ENCODE assay signal across 8 mouse cellular contexts in the genomic region with DNA sequence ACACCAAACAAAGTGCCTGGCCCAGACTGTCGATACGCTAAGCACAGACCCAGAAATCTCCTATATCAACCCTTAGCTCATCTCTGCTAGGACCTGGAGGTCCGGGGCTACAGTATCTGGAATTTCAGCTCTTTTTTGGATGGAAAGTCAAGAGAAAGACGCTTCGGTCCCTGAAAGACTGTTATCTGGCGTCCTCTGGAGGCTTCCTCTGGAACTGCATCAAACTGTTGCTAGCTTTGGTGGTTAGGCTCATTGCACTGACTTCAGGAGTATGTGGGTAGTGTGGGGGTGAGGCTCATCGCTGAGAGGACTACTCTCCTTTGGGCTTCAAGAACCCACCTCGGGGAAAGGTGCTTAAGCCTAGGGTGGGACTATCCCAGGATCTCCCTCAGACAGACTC. TPM values are rescaled to one million over a fixed set of nuclear protein-coding genes. Genes with fewer than 3 reads are reported as not detected.
DNase-seq lines count a peak whose midpoint lies in the region; ATAC-seq and TF ChIP-seq lines count a peak whose summit lies in the region.

No protein-coding gene starts in this region.

- H3K9me3 ChIP-seq in kidney, embryonic 15.5 days (replicated peaks) = no peaks in the 10 kb centered on the region
- H3K9me3 ChIP-seq in kidney, embryonic 16.5 days (ENCODE audit: low read length) = no peaks in the 10 kb centered on the region
- H3K9me3 ChIP-seq in liver, embryonic 13.5 days (replicated peaks) = no peaks in the 10 kb centered on the region

- H3K4me2 ChIP-seq in kidney, embryonic 15.5 days = no peak overlapping the region
- H3K4me2 ChIP-seq in kidney, embryonic 16.5 days (replicated peaks; ENCODE audit: low read depth, low read length) = no peak overlapping the region
- no peak overlapping the region for H3K4me2 ChIP-seq in liver, embryonic 13.5 days

- WGBS in kidney, embryonic 15.5 days = 17% methylated on average over 8 of the region's 8 CpGs
- 16% methylated on average over 8 of the region's 8 CpGs for WGBS in kidney, embryonic 16.5 days
- 15% methylated on average over 8 of the region's 8 CpGs for WGBS in liver, embryonic 13.5 days (ENCODE audit: insufficient replicate concordance)

- H3K9ac ChIP-seq in kidney, embryonic 15.5 days = no peak overlapping the region
- H3K9ac ChIP-seq in kidney, embryonic 16.5 days (replicated peaks; ENCODE audit: low read length) = 0 out of 2 replicates have a peak overlapping the region, but pooled peaks have one; percentile 7
- no peak overlapping the region for H3K9ac ChIP-seq in liver, embryonic 13.5 days

- no peak overlapping the region for H3K27ac ChIP-seq in kidney, embryonic 15.5 days
- no peak overlapping the region; the same call in 1 of the 2 replicates for H3K27ac ChIP-seq in bone marrow macrophage, adult 2 months (ENCODE audit: insufficient read depth, low read depth, low read length)
- no peak overlapping the region for H3K27ac ChIP-seq in kidney, embryonic 16.5 days (ENCODE audit: low read length)
- H3K27ac ChIP-seq in liver, embryonic 13.5 days = no peak overlapping the region

- peak; percentile 84 for TF ChIP-seq CTCF in bone marrow macrophage, adult 2 months (IDR thresholded peaks at IDR 0.05; ENCODE audit: low read depth, low read length)

- no peak for ATAC-seq in kidney, embryonic 15.5 days (replicated peaks; ENCODE audit: low FRiP score)
- ATAC-seq in frontal cortex, adult (ENCODE audit: low TSS enrichment) = peak; percentile 34; the same call in 1 of the 2 replicates
- ATAC-seq in kidney, embryonic 16.5 days (ENCODE audit: low FRiP score, low TSS enrichment) = no peak
- no peak for ATAC-seq in liver, embryonic 13.5 days (ENCODE audit: low read depth)

- H3K4me1 ChIP-seq in kidney, embryonic 15.5 days = peaks cover 34% of the 10 kb centered on the region
- H3K4me1 ChIP-seq in bone marrow macrophage, adult 2 months (ENCODE audit: control insufficient read depth, insufficient read depth, low read length) = peaks cover 16% of the 10 kb centered on the region
- peaks cover 3% of the 10 kb centered on the region for H3K4me1 ChIP-seq in kidney, embryonic 16.5 days (ENCODE audit: insufficient read depth, low read length)
- no peaks in the 10 kb centered on the region; the same call in 1 of the 2 replicates for H3K4me1 ChIP-seq in liver, embryonic 13.5 days (replicated peaks)

- no peak overlapping the region for H3K4me3 ChIP-seq in kidney, embryonic 15.5 days (replicated peaks)
- H3K4me3 ChIP-seq in bone marrow macrophage, adult 2 months (ENCODE audit: insufficient read depth, low read length) = no peak overlapping the region
- H3K4me3 ChIP-seq in kidney, embryonic 16.5 days (ENCODE audit: low read length) = no peak overlapping the region
- no peak overlapping the region for H3K4me3 ChIP-seq in liver, embryonic 13.5 days (replicated peaks)

- no peak for TF ChIP-seq POLR2A in bone marrow macrophage, adult 2 months (IDR thresholded peaks at IDR 0.05; ENCODE audit: borderline replicate concordance, low read depth, low read length)

- H3K27me3 ChIP-seq in kidney, embryonic 15.5 days = peaks cover 10% of the 10 kb centered on the region; the same call in 1 of the 2 replicates
- H3K27me3 ChIP-seq in kidney, embryonic 16.5 days (ENCODE audit: insufficient read depth, low read length) = no peaks in the 10 kb centered on the region
- H3K27me3 ChIP-seq in liver, embryonic 13.5 days = peaks cover 10% of the 10 kb centered on the region; the same call in 1 of the 2 replicates

- no peaks in the 10 kb centered on the region for H3K36me3 ChIP-seq in kidney, embryonic 15.5 days
- no peaks in the 10 kb centered on the region for H3K36me3 ChIP-seq in kidney, embryonic 16.5 days (ENCODE audit: insufficient read depth, low read length)
- H3K36me3 ChIP-seq in liver, embryonic 13.5 days = no peaks in the 10 kb centered on the region

- peak; percentile 39 for DNase-seq in kidney, adult 11 months
- DNase-seq in liver, embryonic 13.5 days = peak; percentile 23
- DNase-seq in retina, embryonic 14.5 days (ENCODE audit: low spot score) = peak; percentile 89
- DNase-seq in thymus, postnatal 4 days = peak; percentile 82

RNA-seq across cellular contexts. Expression of gene Foxn1, which starts 13.3 kb away (rescaled TPM):
- polyA plus RNA-seq in kidney, embryonic 15.5 days (2015; fragmentation: Nextera tagmentation; extraction: Ambion mirVana) = 0.10 TPM in 1 of 2 replicates, not detected in the other
- polyA plus RNA-seq in bone marrow macrophage, adult 2 months (2012; ENCODE audit: insufficient read depth, insufficient read length, missing spikeins) = not detected in 2 replicates
- polyA plus RNA-seq in kidney, embryonic 16.5 days (2015; fragmentation: Nextera tagmentation; extraction: Ambion mirVana) = 0.05 TPM in 1 of 2 replicates, not detected in the other
- not detected in 2 replicates for polyA plus RNA-seq in liver, embryonic 13.5 days (2015; fragmentation: Nextera tagmentation; extraction: Ambion mirVana)

RNA-seq across cellular contexts. Expression of gene Slc13a2, which starts 22.3 kb away (rescaled TPM):
- polyA plus RNA-seq in kidney, embryonic 15.5 days (2015; fragmentation: Nextera tagmentation; extraction: Ambion mirVana) = 1.1 and 1.2 TPM in 2 replicates
- 0.99 and 1.2 TPM in 2 replicates for polyA plus RNA-seq in bone marrow macrophage, adult 2 months (2012; ENCODE audit: insufficient read depth, insufficient read length, missing spikeins)
- 2.2 and 2.4 TPM in 2 replicates for polyA plus RNA-seq in kidney, embryonic 16.5 days (2015; fragmentation: Nextera tagmentation; extraction: Ambion mirVana)
- polyA plus RNA-seq in liver, embryonic 13.5 days (2015; fragmentation: Nextera tagmentation; extraction: Ambion mirVana) = 0.07 TPM in 1 of 2 replicates, not detected in the other

RNA-seq across cellular contexts. Expression of gene Unc119, which starts 56.4 kb away (rescaled TPM):
- polyA plus RNA-seq in kidney, embryonic 15.5 days (2015; fragmentation: Nextera tagmentation; extraction: Ambion mirVana) = 40.2 and 44.9 TPM in 2 replicates
- 35.5 and 38.5 TPM in 2 replicates for polyA plus RNA-seq in bone marrow macrophage, adult 2 months (2012; ENCODE audit: insufficient read depth, insufficient read length, missing spikeins)
- polyA plus RNA-seq in kidney, embryonic 16.5 days (2015; fragmentation: Nextera tagmentation; extraction: Ambion mirVana) = 39.4 and 42.3 TPM in 2 replicates
- polyA plus RNA-seq in liver, embryonic 13.5 days (2015; fragmentation: Nextera tagmentation; extraction: Ambion mirVana) = 27.4 and 28.0 TPM in 2 replicates

Comparison
In these comparisons a context has a peak if more than half of its experiments do, and no peak if none do; other contexts are left out.
1. DNase-seq: peak in every context shown above with its lines; median percentile 89 in retina, embryonic 14.5 days; 82 in thymus, postnatal 4 days; 39 in kidney, adult 11 months; 23 in liver, embryonic 13.5 days.